Mouse (Mus musculus) ES-E14 (cell line): ENCODE results near the gene Cmya5.

Source experiments
- CHD2 ChIP-seq: IDR thresholded peaks from 2 replicates; pipeline ENCODE4 v1.6.1; 2014; ENCODE audit warnings: mild to moderate bottlenecking, low read depth, low read length, inconsistent platforms
- HCFC1 ChIP-seq: IDR thresholded peaks from 2 replicates; pipeline ENCODE4 v1.6.1; 2012; ENCODE audit warnings: low read length, inconsistent platforms, borderline replicate concordance; ENCODE audit not compliant: insufficient read depth
- MAFK ChIP-seq: IDR thresholded peaks from 2 replicates; pipeline ENCODE4 v1.6.1; 2014; ENCODE audit warnings: mild to moderate bottlenecking, low read depth, low read length, inconsistent platforms; ENCODE audit not compliant: insufficient read depth
- ZC3H11A ChIP-seq: IDR thresholded peaks from 2 replicates; pipeline ENCODE4 v1.6.1; 2012; ENCODE audit warnings: low read depth, mild to moderate bottlenecking, inconsistent platforms, low read length, borderline replicate concordance
- ZNF384 ChIP-seq: IDR thresholded peaks from 2 replicates; pipeline ENCODE4 v1.6.1; 2012; ENCODE audit warnings: low read depth, low read length, inconsistent platforms

DNA sequence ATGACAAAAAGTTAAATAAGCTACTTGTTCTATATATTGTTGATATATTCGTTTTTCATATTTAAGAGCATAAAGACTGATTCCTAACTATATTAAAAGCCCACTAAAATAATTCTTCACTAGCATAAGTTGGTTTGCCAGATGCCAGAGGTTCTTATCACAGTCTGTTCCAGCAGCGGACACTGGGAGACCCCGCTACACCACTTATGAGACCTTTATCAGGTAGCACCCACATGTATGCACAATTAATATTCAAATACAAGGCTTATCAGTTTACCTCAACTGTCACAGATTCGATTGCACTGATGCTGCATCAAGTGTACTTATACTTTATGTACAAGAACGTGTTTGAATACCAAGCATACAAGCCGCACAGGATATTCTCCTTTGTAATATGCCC lies 13.7 kb upstream of the Cmya5 start:
- TF ChIP-seq ZNF384 (no peak), ZC3H11A (no peak), MAFK (no peak), HCFC1 (no peak), CHD2 (no peak)
